Mouse (Mus musculus) kidney, adult 9 months (tissue): Measurements from ENCODE around the gene Rmnd5b.

ENCODE experiments used
- DNase-seq: peaks from one replicate; pipeline ENCODE4 v3.0.0; 2022

Rmnd5b gene

DNA sequence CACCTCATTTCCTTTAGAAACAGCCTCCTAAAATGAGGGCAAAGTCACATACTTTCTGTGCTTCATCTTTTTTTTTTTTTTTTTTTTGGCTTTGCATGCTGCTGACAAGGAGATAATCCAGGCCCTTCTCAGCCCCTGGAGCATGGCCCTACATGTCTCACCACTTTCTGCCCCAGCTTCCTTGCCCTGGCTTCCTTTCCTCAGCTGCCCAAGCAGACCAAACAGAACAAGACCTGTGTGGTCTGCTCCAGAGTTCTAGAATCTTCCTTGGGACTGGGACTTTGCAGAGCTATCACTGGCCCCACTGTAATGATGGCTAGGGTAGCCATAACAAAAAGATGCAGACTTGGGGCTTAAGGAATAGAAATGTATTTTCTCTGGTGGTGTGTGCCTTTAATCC is 45.7 kb downstream of the Rmnd5b start:
- peak; percentile 1 for DNase-seq

DNA sequence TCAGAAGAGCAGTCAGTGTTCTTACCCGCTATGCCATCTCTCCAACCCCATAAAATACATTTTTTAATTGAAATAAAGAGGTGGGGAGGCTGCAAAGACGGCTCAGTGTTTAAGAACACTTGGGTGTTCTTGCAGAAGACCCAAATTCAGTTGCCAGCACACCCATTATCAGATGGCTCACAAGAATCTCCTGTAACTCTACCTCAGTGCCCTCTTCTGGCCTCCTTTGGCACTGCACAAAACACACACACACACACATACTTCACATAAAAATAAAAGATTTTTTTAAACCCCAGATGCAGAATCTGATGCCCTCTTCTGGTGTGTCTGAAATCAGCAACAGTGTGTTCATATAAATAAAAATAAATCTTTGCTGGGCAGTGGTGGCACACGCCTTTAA is 46.9 kb downstream of the Rmnd5b start:
- DNase-seq: peak; percentile 4

DNA sequence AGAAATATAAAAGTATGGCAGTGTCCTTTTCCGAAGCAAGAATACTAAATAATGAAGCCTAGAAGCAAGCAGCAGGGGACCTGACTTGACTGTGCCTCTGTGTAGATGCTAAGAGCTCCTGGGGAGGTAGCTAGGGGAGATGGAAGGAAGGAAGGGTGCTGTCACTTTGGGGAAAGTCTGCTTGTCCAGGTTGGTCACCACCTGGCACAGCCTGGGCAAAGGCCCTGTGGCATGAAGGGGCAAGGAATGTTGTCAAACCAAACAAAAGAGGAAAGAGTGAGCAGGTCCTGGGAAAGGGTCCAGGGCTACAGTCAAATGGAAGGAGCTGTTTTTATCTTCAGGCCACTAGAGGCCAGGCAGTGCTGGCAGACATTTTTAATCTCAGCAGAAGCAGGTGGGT is 48.6 kb downstream of the Rmnd5b start:
- DNase-seq: peak; percentile 2

DNA sequence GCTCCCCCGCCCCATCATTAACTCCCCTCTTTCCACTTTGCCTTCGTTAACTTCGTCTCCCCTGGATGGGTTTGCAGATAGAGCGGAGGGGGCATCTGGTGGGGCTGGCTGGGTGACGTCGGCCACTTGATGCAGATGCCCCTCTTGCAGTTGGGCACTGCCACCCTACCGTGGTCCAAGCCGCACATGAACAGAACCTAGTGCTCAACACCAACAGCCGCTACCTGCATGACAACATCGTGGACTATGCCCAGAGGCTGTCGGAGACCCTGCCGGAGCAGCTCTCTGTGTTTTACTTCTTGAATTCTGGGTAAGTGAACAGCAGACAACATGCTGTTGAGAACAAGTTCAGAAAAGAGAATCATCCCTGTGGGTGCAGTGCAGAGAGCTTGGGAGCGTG is 49.3 kb downstream of the Rmnd5b start:
- peak; percentile 17 for DNase-seq

DNA sequence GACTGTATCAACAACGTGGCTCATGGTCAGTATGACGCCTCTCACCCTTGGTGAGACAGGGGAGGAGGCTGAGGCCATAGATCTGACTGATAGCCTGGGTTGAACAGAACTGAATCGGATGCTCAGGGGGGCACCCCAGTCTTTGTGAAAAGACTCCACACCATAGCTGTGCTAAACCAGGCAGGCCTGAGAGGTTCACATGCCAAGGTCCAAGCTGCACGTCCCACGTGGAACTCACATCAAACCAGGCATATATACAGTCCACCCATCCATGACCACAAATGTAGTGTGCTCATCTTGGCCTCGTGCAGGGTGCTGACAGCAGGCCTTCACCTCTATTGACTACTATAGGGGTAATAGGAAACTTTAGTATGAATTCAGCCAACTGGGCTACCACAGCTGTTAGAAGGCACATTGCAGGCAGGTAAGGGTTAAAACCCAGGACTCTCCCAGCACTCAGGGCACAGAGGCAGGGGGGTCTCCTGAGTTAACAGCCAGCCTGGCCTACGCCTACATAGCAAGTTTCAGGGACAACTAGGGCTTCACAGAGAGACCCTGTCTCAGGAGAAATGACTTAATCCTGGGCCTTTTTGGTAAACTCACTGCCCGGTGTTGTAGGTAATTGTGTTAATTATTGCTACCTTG is 50.0 kb downstream of the Rmnd5b start:
- DNase-seq: peak; percentile 28

DNA sequence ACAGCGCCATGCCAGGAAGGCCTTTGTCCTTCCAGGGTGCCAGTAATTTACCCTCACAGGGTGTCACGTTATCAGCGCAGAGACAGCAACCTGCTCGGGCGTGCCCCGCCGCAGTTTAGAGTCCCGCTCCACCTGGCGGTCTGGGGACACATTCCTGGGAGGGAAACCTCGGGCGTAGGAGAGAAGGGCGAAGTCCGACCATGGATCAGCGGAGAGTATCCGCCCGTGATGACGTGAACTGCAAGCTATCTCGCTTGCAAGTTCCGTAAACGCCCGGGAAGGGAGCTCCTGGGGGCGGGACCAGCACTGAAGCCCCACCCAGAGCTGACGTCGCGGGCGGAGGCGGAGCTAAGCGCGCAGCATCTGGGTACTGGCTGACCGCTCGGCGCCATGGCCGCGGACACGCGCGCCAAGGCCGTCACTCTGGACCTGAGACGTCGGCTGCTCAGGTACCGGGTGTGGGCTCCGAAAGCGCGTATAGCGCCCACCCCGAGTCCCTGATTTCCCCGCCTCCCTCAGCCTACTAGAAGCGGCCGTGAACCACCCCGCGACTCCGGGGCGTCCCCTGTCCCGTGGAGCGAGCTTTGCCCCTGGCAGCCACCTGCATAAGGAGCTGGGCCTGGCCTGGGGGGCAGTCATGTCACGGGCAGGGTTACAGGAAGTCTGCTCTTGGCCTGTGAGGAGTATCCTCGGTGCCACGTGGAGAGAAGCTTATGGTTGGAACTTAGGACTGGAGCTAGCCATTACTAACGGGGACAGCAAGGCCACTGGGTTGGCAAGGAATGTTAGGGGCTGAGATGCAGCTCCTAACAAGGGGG is 51.1 kb downstream of the Rmnd5b start, which contains the start of gene Phykpl:
Phykpl (plus strand) TSS at position 327 of the 818 bp plus-strand sequence.
- peak; percentile 99 for DNase-seq

DNA sequence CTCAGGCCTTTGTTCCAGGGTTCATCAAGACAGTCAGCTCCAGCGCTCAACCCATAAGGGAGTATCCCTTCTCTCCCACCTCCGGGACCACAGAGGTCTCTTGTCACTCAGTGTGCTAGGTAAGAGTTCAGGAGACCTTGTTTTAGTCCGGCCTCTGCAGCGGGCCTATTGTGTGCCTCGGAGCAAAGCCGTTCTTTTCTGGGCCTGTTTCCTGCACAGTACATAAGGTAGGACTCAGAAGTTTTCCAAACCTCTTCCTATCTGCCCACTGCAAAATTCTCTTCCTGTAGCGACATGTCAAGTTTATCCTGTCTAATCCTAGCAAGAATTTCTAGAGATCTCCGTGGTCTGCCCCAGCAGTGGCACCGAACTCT is 51.7 kb downstream of the Rmnd5b start:
- no peak for DNase-seq

DNA sequence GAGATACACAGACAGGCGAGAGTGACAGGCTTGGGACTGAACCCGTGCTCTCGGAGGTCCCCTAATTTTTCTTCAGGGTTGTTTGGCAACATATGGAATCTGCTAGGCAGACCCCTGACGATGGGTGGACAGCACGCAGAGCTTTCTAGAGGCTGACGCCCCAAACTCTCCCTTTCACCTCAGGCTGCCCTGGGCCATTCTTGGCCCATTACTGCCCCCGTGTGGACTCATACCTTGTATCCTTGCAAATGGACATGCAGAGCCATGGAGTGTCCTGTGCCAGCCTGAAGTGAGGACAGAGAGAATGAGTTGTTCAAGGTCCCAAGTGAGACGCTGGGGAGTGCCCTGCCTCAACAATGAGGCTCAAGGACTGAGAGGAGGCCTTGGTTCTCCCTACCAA is 53.0 kb downstream of the Rmnd5b start:
- DNase-seq: peak; percentile 89

DNA sequence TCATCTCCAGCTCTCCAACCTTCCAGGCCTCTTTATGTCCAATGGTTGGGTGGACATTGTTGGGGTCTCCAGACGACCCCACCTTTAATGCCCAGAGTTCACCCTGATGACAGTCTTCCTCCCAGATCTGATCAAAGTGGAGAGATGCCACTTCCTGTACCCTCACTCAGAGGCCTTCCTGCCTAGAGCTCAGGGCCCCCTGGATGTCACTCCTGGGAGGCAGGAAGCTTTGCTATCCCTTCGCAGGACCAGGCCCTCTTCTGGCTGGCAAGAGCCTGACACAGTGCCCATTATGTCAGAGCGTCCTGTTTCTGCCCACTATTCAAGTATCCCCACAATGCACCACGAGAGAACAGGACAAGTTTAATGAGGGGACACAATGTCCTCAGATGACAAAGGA is 56.7 kb downstream of the Rmnd5b start:
- DNase-seq: no peak

DNA sequence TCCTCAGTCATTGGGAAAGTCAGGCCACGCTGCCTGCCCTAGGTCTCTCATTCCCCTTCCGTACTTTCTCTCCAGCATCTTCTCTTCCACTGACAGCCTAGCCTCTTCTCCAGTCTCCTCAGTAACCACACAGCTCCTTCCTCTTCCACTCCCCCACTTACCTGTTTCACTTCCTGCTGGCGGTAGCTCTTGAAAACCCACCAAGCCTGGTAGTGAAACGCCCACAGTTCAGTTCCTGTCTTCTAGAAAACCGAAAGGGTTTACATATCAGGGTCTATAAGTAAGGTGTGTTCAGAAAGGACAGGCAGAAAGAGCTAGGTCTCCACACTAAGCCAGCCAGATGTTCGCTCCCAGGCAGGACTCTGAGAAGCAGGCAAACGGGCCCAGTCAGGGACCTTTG is 58.1 kb downstream of the Rmnd5b start:
- no peak for DNase-seq

DNA sequence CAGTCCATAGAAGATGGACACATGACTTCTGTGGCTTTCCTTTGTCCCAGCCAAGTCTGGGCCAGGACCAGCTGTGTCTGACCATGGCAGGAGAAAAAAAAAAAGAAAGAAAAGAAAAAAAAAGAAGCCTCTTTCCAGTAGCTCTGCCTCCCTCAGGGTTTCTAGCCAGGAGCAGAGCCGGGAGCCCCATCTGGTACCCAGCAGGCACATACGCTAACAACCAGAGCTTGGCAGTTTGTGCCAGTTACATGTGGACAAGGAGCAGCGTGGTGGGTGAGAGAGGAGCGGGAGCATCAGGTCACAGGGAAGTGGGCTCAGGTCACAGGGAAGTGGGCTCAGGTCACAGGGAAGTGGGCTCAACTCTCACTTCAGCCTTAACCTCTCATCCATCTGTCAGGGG is 59.2 kb downstream of the Rmnd5b start:
- no peak for DNase-seq
